Mouse (Mus musculus) hindbrain, embryonic 10.5 days (tissue): ENCODE data around the gene Sh3bp4. TPM values are rescaled to one million over a fixed set of nuclear protein-coding genes. Genes with fewer than 3 reads are reported as not detected.

ENCODE experiments used
- DNase-seq: peaks from one replicate; pipeline ENCODE4 v3.0.0-alpha.2; 2017; ENCODE audit warnings: low spot score
- H3K27ac ChIP-seq: fragments of 300-500 bp; sonication (generic); 2 replicates; pipeline ENCODE4 v1.5.1; 2016; ENCODE audit warnings: mild to moderate bottlenecking, moderate library complexity
- H3K27me3 ChIP-seq: fragments of 300-500 bp; sonication (generic); 2 replicates; pipeline ENCODE4 v1.6.1; 2016; ENCODE audit warnings: mild to moderate bottlenecking; ENCODE audit not compliant: poor library complexity, insufficient read depth, severe bottlenecking
- H3K36me3 ChIP-seq: fragments of 300-500 bp; sonication (generic); 2 replicates; pipeline ENCODE4 v1.6.1; 2016; ENCODE audit warnings: mild to moderate bottlenecking, moderate library complexity
- H3K4me1 ChIP-seq: fragments of 300-500 bp; sonication (generic); replicated peaks from 2 replicates; pipeline ENCODE4 v1.6.1; 2016; ENCODE audit warnings: mild to moderate bottlenecking
- H3K4me3 ChIP-seq: fragments of 300-500 bp; sonication (generic); 2 replicates; pipeline ENCODE4 v1.5.1; 2016; ENCODE audit warnings: mild to moderate bottlenecking, moderate library complexity
- H3K9me3 ChIP-seq: fragments of 300-500 bp; sonication (generic); 2 replicates; pipeline ENCODE4 v1.6.1; 2016; ENCODE audit warnings: mild to moderate bottlenecking, moderate library complexity
- WGBS: fragments of 180-500 bp; shearing (Covaris S2); methylation state at CpG from one replicate; pipeline ENCODE4 v1.1.7; 2016; 5-methylcytosine and 5-hydroxymethylcytosine counted together
- polyA plus RNA-seq: library from polyadenylated mRNA; unstranded; fragments of >200 nt; fragmentation: Nextera tagmentation; extraction: Ambion mirVana; gene quantifications from 2 replicates; pipeline ENCODE4 v1.2.1, GENCODE M21; 2016

The Sh3bp4 gene
- polyA plus RNA-seq, 1 experiment from 2014 or later = 27.2 TPM

- H3K36me3 ChIP-seq = no peaks in the 10 kb centered on the region
- H3K4me3 ChIP-seq = peak overlapping the region; percentile 93
- H3K27ac ChIP-seq = peak overlapping the region; percentile 96
- no peaks in the 10 kb centered on the region for H3K27me3 ChIP-seq
- no peak for DNase-seq
- H3K4me1 ChIP-seq = peaks cover 95% of the 10 kb centered on the region
- no peaks in the 10 kb centered on the region for H3K9me3 ChIP-seq
- WGBS = 76% methylated on average over 5 of the region's 5 CpGs
Measured at GRCm38 (mm10) chr1:89073291-89073846, 3.2 kb downstream of the Sh3bp4 start.

GRCm38 (mm10) chr1:89074678-89075077, 4.5 kb downstream of the Sh3bp4 start:
- DNase-seq = no peak
- Histone ChIP-seq H3K27ac (no peak overlapping the region), H3K36me3 (no peaks in the 10 kb centered on the region), H3K27me3 (no peaks in the 10 kb centered on the region), H3K4me3 (no peak overlapping the region), H3K4me1 (peaks cover 96% of the 10 kb centered on the region), H3K9me3 (no peaks in the 10 kb centered on the region)
- 76% methylated on average over 6 of the region's 6 CpGs for WGBS

- Histone ChIP-seq H3K4me1 (peaks cover 98% of the 10 kb centered on the region), H3K9me3 (no peaks in the 10 kb centered on the region), H3K36me3 (no peaks in the 10 kb centered on the region), H3K27me3 (no peaks in the 10 kb centered on the region), H3K4me3 (no peak overlapping the region), H3K27ac (no peak overlapping the region)
- 70% methylated on average over 8 of the region's 8 CpGs for WGBS
- no peak for DNase-seq
Measured at GRCm38 (mm10) chr1:89075120-89075519, 4.9 kb downstream of the Sh3bp4 start.

DNA sequence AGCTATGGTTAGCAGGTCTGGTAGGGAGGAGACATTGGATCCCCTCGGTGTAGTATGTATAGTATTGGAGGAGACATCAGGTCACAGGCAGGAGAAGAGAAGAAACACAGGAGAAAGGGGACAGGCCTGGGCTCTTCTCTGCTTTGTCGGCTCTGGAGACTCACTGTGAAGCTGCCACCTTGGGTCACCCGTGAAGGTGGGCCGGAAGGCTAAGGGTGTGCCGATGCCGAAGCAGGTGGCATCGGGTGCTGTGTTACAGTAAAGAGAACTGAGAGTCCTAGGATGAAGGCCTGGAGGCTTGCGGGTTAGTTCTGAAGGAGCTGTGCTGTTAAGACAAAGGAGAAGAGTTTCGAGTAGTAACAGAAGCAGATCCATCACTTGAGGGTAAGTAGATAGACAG, 6.6 kb downstream of the Sh3bp4 start:
- Histone ChIP-seq H3K9me3 (no peaks in the 10 kb centered on the region), H3K36me3 (no peaks in the 10 kb centered on the region), H3K4me3 (no peak overlapping the region), H3K27me3 (no peaks in the 10 kb centered on the region), H3K4me1 (peaks cover 99% of the 10 kb centered on the region), H3K27ac (no peak overlapping the region)
- DNase-seq = no peak
- 89% methylated on average over 9 of the region's 9 CpGs for WGBS

DNA sequence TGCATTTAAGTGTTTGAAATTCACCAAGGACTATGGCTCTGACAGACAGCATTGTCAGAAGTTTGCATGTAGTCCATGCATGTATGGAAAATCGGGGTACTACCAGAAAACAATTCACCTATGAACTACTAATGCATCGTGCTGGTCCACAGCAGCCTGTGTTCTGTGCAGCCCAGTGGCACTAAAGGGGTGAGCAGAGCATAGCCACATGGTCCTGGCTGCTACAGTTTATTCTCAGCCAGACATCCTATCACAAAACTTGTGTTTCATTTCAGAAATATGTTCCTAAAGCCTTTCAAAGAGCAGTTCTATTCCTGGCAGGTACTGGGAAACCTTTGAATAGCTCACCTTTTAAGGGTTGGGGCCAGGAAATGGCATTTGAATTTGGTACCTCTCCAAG, 8.0 kb downstream of the Sh3bp4 start:
- H3K4me3 ChIP-seq = no peak overlapping the region
- no peaks in the 10 kb centered on the region for H3K36me3 ChIP-seq
- 75% methylated on average over 2 of the region's 2 CpGs for WGBS
- H3K9me3 ChIP-seq = no peaks in the 10 kb centered on the region
- H3K4me1 ChIP-seq = peaks cover 99% of the 10 kb centered on the region
- H3K27me3 ChIP-seq = no peaks in the 10 kb centered on the region
- H3K27ac ChIP-seq = no peak overlapping the region
- DNase-seq = no peak

DNA sequence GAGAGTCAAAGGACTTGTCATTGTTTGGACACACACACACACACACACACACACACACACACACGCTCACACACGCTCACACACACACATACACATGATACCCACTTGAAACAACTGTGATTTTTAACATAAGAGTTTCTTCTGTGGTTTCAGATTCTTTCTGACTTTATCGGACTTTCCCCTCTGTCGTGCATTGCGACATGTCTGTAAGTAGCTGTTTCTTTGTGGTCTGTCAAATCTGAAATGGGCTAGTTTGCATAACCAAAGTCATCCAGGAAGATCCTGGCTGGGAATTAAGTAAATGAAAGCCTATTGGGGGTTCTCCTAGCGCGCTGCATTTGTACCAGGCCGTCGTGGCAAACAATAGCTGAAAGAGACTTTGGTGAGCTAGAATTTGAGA, 8.5 kb downstream of the Sh3bp4 start:
- Histone ChIP-seq H3K4me3 (no peak overlapping the region), H3K4me1 (peaks cover 99% of the 10 kb centered on the region), H3K27ac (0 out of 2 replicates have a peak overlapping the region, but pooled peaks have one; percentile 40), H3K36me3 (peaks cover 1% of the 10 kb centered on the region), H3K27me3 (no peaks in the 10 kb centered on the region), H3K9me3 (no peaks in the 10 kb centered on the region)
- no peak for DNase-seq
- WGBS = 26% methylated on average over 9 of the region's 9 CpGs

DNA sequence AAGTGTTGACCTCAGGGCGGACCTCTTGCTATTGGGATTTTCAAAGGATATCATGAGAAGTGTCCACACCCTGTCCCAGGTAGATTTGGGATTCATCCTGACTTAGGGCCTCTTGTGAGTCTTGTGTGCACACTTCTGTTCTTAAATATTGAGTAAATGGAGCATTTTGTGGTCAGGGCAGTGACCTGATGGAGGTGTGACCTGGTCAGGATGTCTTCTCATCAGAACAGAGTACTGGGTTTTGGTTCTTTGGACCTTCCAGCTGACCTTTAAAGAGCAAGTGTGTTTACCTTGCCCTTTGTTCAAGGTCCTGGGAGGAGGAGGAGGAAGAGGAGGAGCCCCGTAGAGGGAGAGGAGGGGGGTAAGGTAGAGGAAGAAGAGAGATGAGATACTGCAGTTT, 9.0 kb downstream of the Sh3bp4 start:
- Histone ChIP-seq H3K27me3 (no peaks in the 10 kb centered on the region), H3K4me3 (no peak overlapping the region), H3K36me3 (peaks cover 5% of the 10 kb centered on the region), H3K4me1 (peaks cover 98% of the 10 kb centered on the region), H3K9me3 (no peaks in the 10 kb centered on the region), H3K27ac (peak overlapping the region; percentile 40; the same call in 1 of the 2 replicates)
- DNase-seq = no peak
- 43% methylated on average over 2 of the region's 2 CpGs for WGBS

DNA sequence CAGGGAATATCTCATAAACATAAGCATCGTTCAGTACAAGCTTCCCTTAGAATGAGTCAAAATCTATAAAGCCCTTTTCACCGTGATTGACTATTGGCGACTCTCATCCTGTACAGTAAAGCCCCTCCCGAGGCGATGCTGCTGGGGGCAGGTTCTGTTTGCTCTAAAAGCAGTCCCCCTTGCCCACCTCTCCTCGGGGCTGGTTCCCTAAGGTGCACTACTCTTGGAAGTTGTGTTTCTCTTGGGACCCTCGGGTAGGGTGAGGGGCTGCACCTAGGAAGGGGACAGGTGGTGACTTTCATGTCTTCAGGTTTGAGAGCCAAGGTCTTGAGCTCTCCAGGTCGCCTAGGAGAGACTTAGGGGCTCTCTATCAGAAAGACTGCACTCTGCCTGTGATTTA, 10.2 kb downstream of the Sh3bp4 start:
- DNase-seq = no peak
- WGBS = 75% methylated on average over 8 of the region's 8 CpGs
- Histone ChIP-seq H3K27me3 (no peaks in the 10 kb centered on the region), H3K4me3 (no peak overlapping the region), H3K27ac (0 out of 2 replicates have a peak overlapping the region, but pooled peaks have one; percentile 6), H3K9me3 (no peaks in the 10 kb centered on the region), H3K4me1 (peaks cover 92% of the 10 kb centered on the region), H3K36me3 (peaks cover 11% of the 10 kb centered on the region)

GRCm38 (mm10) chr1:89080795-89081194, 10.6 kb downstream of the Sh3bp4 start:
- Histone ChIP-seq H3K4me3 (no peak overlapping the region), H3K9me3 (no peaks in the 10 kb centered on the region), H3K4me1 (peaks cover 92% of the 10 kb centered on the region), H3K27ac (0 out of 2 replicates have a peak overlapping the region, but pooled peaks have one; percentile 6), H3K27me3 (no peaks in the 10 kb centered on the region), H3K36me3 (peaks cover 12% of the 10 kb centered on the region)
- DNase-seq = no peak
- 66% methylated on average over 5 of the region's 5 CpGs for WGBS

DNA sequence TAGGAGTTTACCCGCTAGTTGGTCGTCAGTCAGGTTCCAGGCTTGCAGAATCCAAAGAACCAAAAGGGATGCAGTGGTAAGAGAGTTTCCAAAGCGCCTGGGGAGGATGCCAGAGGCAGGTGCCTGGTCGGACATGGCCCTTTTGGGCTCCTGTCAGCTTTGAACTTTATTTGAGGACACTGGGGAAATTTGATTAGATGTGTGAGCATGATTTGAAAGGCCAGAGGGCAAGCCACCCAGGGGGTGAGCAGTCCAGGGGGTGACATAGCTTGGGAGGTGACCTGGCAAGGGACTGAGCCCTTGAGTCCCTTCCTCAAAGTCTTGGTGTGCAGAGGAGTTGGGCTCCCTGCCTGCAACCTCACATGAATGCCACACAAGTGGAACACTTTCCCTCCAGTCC, 11.2 kb downstream of the Sh3bp4 start:
- Histone ChIP-seq H3K4me1 (peaks cover 92% of the 10 kb centered on the region), H3K36me3 (peaks cover 12% of the 10 kb centered on the region), H3K27me3 (no peaks in the 10 kb centered on the region), H3K9me3 (no peaks in the 10 kb centered on the region), H3K4me3 (no peak overlapping the region), H3K27ac (0 out of 2 replicates have a peak overlapping the region, but pooled peaks have one; percentile 3)
- WGBS = 75% methylated on average over 4 of the region's 4 CpGs
- no peak for DNase-seq

DNA sequence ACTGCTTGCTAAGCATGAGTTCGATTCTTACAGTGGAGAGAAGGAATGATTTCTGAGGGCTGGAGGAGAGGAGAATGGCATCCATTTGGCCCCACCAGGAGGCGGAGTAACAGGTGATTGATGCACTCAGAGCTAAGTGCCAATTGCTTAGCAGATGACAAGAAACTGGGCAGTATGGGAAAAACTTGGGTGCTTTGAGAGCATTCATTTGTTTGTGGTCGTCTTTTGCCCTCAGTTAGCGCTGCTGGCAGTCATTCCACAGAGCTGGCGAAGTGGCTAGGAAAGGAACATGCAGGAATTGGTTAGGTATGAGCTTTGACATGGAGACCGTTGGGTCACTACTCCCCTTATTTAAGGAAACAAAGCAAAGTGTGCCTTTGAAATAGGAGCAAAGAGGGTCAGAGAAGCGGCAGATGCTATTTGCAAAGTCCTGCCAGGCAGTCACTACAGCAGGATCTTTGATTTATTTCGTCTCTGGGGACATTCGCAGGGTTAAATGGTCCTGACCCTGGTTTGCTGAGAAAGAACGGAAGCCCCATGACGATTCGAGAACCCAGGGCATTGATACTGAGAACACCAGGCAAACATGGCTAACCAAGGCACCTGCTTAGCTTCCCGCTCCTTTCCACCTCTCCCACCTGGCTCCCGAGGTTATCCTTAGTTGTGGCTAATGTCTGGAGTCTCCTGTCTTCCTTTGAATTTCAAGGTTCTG, 12.1 kb downstream of the Sh3bp4 start:
- Histone ChIP-seq H3K4me1 (peaks cover 92% of the 10 kb centered on the region), H3K4me3 (no peak overlapping the region), H3K27ac (peak overlapping the region; percentile 37; the same call in 1 of the 2 replicates), H3K27me3 (no peaks in the 10 kb centered on the region), H3K9me3 (no peaks in the 10 kb centered on the region), H3K36me3 (peaks cover 12% of the 10 kb centered on the region)
- WGBS = 31% methylated on average over 14 of the region's 14 CpGs
- no peak for DNase-seq

- Histone ChIP-seq H3K4me1 (peaks cover 90% of the 10 kb centered on the region), H3K4me3 (no peak overlapping the region), H3K27me3 (no peaks in the 10 kb centered on the region), H3K27ac (0 out of 2 replicates have a peak overlapping the region, but pooled peaks have one; percentile 17), H3K36me3 (peaks cover 12% of the 10 kb centered on the region), H3K9me3 (no peaks in the 10 kb centered on the region)
- DNase-seq = no peak
- WGBS = 81% methylated on average over 9 of the region's 9 CpGs
Measured at GRCm38 (mm10) chr1:89086575-89087153, 16.4 kb downstream of the Sh3bp4 start.

GRCm38 (mm10) chr1:89088144-89088543, 17.9 kb downstream of the Sh3bp4 start:
- peaks cover 12% of the 10 kb centered on the region for H3K36me3 ChIP-seq
- DNase-seq = no peak
- no peak overlapping the region for H3K4me3 ChIP-seq
- H3K27me3 ChIP-seq = no peaks in the 10 kb centered on the region
- 68% methylated on average over 10 of the region's 10 CpGs for WGBS
- H3K27ac ChIP-seq = peak overlapping the region; percentile 62; the same call in 1 of the 2 replicates
- H3K9me3 ChIP-seq = no peaks in the 10 kb centered on the region
- peaks cover 90% of the 10 kb centered on the region for H3K4me1 ChIP-seq
